Mouse (Mus musculus) myocyte (in vitro differentiated cells): ENCODE measurements at regions not wholly inside any gene's neighbourhood (a gene's known extent, or its start where the extent isn't known, plus 50 kb on each side); places are given as distances from the start of the nearest gene placed in this dataset.

Experiments used
- CEBPB ChIP-seq: IDR thresholded peaks from 2 replicates; pipeline ENCODE4 v1.6.1; 2011; ENCODE audit warnings: mild to moderate bottlenecking, moderate library complexity; ENCODE audit not compliant: poor library complexity, insufficient read depth, severe bottlenecking
- MYOG ChIP-seq, 3 experiments: IDR thresholded peaks; one replicate each; pipeline ENCODE4 v1.6.1; 2011; ENCODE audit warnings: control low read depth in 2 of 3, low read depth in 2 of 3, mild to moderate bottlenecking in 2 of 3; ENCODE audit not compliant: insufficient read length in 2 of 3, control insufficient read depth in 1 of 3, insufficient read depth in 1 of 3
- POLR2A ChIP-seq: IDR thresholded peaks from one replicate; pipeline ENCODE4 v1.6.1; 2011; ENCODE audit warnings: low read depth, mild to moderate bottlenecking, control low read depth, moderate library complexity; ENCODE audit not compliant: insufficient read length
- POLR2AphosphoS2 ChIP-seq: IDR thresholded peaks from one replicate; pipeline ENCODE4 v1.6.1; 2011; ENCODE audit warnings: low read depth, control low read depth; ENCODE audit not compliant: insufficient read length
- TCF12 ChIP-seq: IDR thresholded peaks from one replicate; pipeline ENCODE4 v1.6.1; 2011; ENCODE audit warnings: mild to moderate bottlenecking, control low read depth; ENCODE audit not compliant: poor library complexity, insufficient read depth, severe bottlenecking
- USF1 ChIP-seq: IDR thresholded peaks from one replicate; pipeline ENCODE4 v1.6.1; 2011; ENCODE audit warnings: low read depth, mild to moderate bottlenecking, control low read depth, moderate library complexity

GRCm38 (mm10) chr10:96379016-96379771, 237.6 kb upstream of the Btg1 start:
- TF ChIP-seq MYOG (IDR thresholded peaks at IDR 0.05; ENCODE audit: control insufficient read depth in 1 of 3, insufficient read depth in 1 of 3, insufficient read length in 2 of 3, low read depth in 2 of 3) (no peak), POLR2A (no peak), CEBPB (no peak), USF1 (no peak), TCF12 (no peak), POLR2AphosphoS2 (no peak)
